Mouse (Mus musculus) liver, adult 2 months (tissue): ENCODE results near the gene Psma2.
A peak's percentile ranks its signal among the peaks of the same experiment; 100 is the strongest.

Experiments
- CTCF ChIP-seq: fragments of 200-500 bp; IDR thresholded peaks from 2 replicates; pipeline ENCODE4 v1.5.1; 2011; ENCODE audit warnings: low read depth, low read length, control low read depth
- POLR2A ChIP-seq: fragments of 200-500 bp; IDR thresholded peaks from 2 replicates; pipeline ENCODE4 v1.6.1; 2011; ENCODE audit warnings: low read length, control low read depth; ENCODE audit not compliant: insufficient read depth; ENCODE audit errors: extremely low read depth

DNA sequence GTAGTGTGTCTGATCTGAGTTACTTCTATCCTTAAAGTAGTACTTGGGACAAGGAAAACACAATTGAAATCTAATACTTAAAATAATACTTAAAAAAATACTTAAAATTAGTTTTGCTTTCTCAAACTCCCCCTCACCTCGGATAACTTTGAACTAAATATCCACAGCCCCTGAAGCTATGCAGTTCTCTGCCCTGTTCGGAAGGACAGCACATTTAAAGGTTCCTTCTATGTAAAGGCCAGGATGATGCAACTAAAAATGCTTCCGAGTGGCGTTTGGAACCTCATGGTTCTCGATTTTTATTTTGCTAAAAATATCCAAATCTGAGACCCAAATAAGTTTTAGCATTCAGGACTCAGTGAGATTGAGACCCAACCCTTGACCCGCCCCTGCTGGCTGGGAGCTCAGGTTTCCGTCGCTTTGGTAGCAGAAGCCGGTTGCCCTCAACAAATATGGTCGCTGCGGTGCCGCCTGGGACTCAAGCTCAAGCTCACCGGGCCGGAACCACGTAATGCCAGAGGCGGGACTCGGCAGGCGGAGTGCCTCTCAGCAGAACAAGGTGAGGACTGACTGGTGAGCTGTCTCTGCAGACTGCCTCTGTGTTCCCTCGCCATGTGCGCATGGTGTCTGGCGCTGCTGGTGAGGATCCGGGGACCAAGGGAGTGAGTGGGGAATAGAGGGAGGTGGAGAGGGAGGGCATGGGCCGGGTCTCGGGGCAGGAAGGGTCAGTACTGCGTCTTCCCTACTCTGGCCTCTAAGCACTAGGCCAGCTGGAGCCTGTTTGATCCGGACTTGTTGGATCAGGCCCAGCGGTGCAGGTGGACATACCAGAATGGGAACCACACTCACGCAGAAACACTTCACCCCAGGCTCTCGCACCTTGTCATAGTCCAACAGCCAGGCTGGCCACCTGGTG is 16.9 kb downstream of the Psma2 start, which contains the start of gene AW209491:
- TF ChIP-seq POLR2A (peak; percentile 64; the same call in 1 of the 2 replicates), CTCF (no peak)
